Mouse (Mus musculus) lung, embryonic 16.5 days (tissue): ENCODE results near the gene Car2. TPM values are rescaled to one million over a fixed set of nuclear protein-coding genes. Genes with fewer than 3 reads are reported as not detected.

Source experiments
- ATAC-seq: fragments of 200-750 bp; cut with Nextera tagmentation; 2 replicates; pipeline ENCODE4 v1.8.0; 2017; ENCODE audit warnings: low read depth, mild to moderate bottlenecking, moderate library complexity
- H3K27ac ChIP-seq: fragments of 300-500 bp; sonication (generic); 2 replicates; pipeline ENCODE4 v1.5.1; 2014; ENCODE audit warnings: mild to moderate bottlenecking, control low read depth, low read length
- H3K27me3 ChIP-seq: fragments of 300-500 bp; sonication (generic); 2 replicates; pipeline ENCODE4 v1.6.1; 2014; ENCODE audit warnings: low read depth, low read length, mixed read lengths; ENCODE audit not compliant: control insufficient read depth, insufficient read depth
- H3K36me3 ChIP-seq: fragments of 300-500 bp; sonication (generic); 2 replicates; pipeline ENCODE4 v1.6.1; 2014; ENCODE audit warnings: low read length; ENCODE audit not compliant: control insufficient read depth, insufficient read depth
- H3K4me1 ChIP-seq: fragments of 300-500 bp; sonication (generic); replicated peaks from 2 replicates; pipeline ENCODE4 v1.6.1; 2014; ENCODE audit warnings: low read length, mixed read lengths; ENCODE audit not compliant: control insufficient read depth, insufficient read depth
- H3K4me2 ChIP-seq: fragments of 300-500 bp; sonication (generic); 2 replicates; pipeline ENCODE4 v1.6.1; 2014; ENCODE audit warnings: low read depth, low read length, control low read depth
- H3K4me3 ChIP-seq: fragments of 300-500 bp; sonication (generic); 2 replicates; pipeline ENCODE4 v1.5.1; 2014; ENCODE audit warnings: mild to moderate bottlenecking, low read length, control low read depth
- H3K9ac ChIP-seq: fragments of 300-500 bp; sonication (generic); 2 replicates; pipeline ENCODE4 v1.6.1; 2014; ENCODE audit warnings: low read length, control low read depth
- H3K9me3 ChIP-seq: fragments of 300-500 bp; sonication (generic); 2 replicates; pipeline ENCODE4 v1.6.1; 2016; ENCODE audit warnings: low read length; ENCODE audit not compliant: control insufficient read depth
- WGBS: fragments of 180-500 bp; shearing (Covaris S2); extraction: QIAGEN DNeasy Blood & Tissue Kit; methylation state at CpG from one replicate; pipeline ENCODE4 v1.1.7; 2014; 5-methylcytosine and 5-hydroxymethylcytosine counted together
- polyA plus RNA-seq: library from polyadenylated mRNA; unstranded; fragments of >200 nt; fragmentation: Nextera tagmentation; extraction: Ambion mirVana; gene quantifications from 2 replicates; pipeline ENCODE4 v1.2.1, GENCODE M21; 2015

The Car2 gene
- polyA plus RNA-seq, 1 experiment from 2014 or later = 407 TPM

DNA sequence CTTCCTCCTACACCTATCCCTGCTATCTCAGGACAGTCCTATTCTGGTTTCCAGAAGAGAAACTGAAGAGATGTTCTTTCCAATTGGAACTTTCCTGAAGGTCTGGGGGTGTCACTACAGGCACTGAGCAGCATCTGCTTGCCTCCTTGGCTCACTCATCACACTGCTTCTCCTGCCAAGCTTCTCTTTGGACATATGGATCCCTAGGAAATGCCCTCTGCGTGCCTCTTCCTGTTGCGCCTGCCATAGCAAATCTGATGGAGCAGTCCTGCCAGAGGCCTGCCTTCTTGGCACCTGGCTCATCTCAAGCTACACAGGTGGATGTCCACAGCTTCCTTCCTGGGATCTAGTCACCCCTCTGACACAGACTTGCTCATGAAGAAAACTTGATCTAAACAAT lies 64.0 kb downstream of the Car2 start:
- H3K9ac ChIP-seq = no peak overlapping the region

More for the DNA sequence above, 64.0 kb downstream of the Car2 start:
- Histone ChIP-seq H3K4me2 (no peak overlapping the region), H3K27me3 (no peaks in the 10 kb centered on the region), H3K27ac (no peak overlapping the region), H3K4me1 (peaks cover 5% of the 10 kb centered on the region), H3K9me3 (no peaks in the 10 kb centered on the region), H3K4me3 (no peak overlapping the region), H3K36me3 (no peaks in the 10 kb centered on the region)
- 78% methylated on average over 2 of the region's 2 CpGs for WGBS
- no peak for ATAC-seq

Other genes with a start within 250 kb of the Car2 start
- 6.7 and 8.0 TPM in 2 replicates for gene Car13, start 244.5 kb upstream of the Car2 start, polyA plus RNA-seq
- 0.15 and 1.4 TPM in 2 replicates for gene Car1, start 77.9 kb upstream of the Car2 start, polyA plus RNA-seq
- 10.6 and 16.5 TPM in 2 replicates for gene Car3, start 22.8 kb upstream of the Car2 start, polyA plus RNA-seq